In the genomic region with DNA sequence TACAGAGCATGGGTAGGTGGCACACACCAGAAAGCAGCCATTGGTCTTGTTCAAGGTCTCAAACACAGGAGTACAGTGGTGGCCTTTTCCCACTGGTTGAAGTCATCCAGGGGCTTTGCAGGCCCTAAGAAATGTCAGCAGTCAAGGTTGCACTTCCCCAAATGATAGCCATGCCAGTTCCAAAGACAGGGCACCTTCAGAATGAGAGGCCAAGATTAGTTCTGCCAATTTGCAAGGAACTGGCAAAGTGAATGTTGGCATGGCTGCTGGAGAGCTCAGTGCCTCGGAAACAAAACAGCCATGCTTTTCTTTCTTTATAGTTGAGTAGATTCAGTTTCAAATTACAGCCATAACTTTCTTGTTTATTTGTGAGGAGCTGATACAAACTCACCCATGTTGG, we compare ENCODE assay signal across 10 mouse cellular contexts.
"Had no signal": no experiment of that assay in that cellular context is flagged by ENCODE, and none has a peak within 500 bp of the region (broad histone marks: within the 10 kb centered on the region; RNA-seq: fewer than 3 reads in every experiment).

No protein-coding gene starts in this region.

- H3K27ac ChIP-seq: left cerebral cortex, adult 2 months; limb, embryonic 10.5 days; liver, embryonic 15.5 days; midbrain, embryonic 13.5 days; stomach, postnatal 0 days had no signal

- DNase-seq: kidney, postnatal 10 days; kidney, postnatal 4 days; lung, adult 2 months; lung, postnatal 36 days; right cerebral cortex, postnatal 14 days had no signal

- H3K4me3 ChIP-seq: left cerebral cortex, adult 2 months; limb, embryonic 10.5 days; liver, embryonic 15.5 days; midbrain, embryonic 13.5 days had no signal
